Comparison of ENCODE assay signal across 15 mouse cellular contexts in genomic region chr6:23748823-23749222, GRCm38 (mm10).
"Had no signal": no experiment of that assay in that cellular context is flagged by ENCODE, and none has a peak within 500 bp of the region (broad histone marks: within the 10 kb centered on the region; RNA-seq: fewer than 3 reads in every experiment).

No protein-coding gene starts in this region.

- H3K27ac ChIP-seq: kidney, embryonic 15.5 days; limb, embryonic 15.5 days; liver, embryonic 12.5 days; macrophage had no signal

- DNase-seq: kidney, postnatal 14 days; layer of hippocampus, adult 9-11 months; layer of hippocampus, postnatal 36 days; lung, embryonic 14.5 days; lung, postnatal 14 days; right cerebral cortex, adult 18-20 months; right cerebral cortex, postnatal 25 days; thymus, postnatal 36 days had no signal

- H3K36me3 ChIP-seq: kidney, embryonic 15.5 days; limb, embryonic 15.5 days; liver, embryonic 12.5 days had no signal

- H3K4me1 ChIP-seq: kidney, embryonic 15.5 days; limb, embryonic 15.5 days; liver, embryonic 12.5 days; megakaryocyte, embryonic 14.5 days had no signal

- H3K4me2 ChIP-seq: kidney, embryonic 15.5 days; limb, embryonic 15.5 days; liver, embryonic 12.5 days; lung, embryonic 14.5 days; midbrain, embryonic 11.5 days had no signal

- H3K9ac ChIP-seq: kidney, embryonic 15.5 days; limb, embryonic 15.5 days; liver, embryonic 12.5 days; lung, embryonic 14.5 days had no signal

- H3K9me3 ChIP-seq: kidney, embryonic 15.5 days; limb, embryonic 15.5 days; liver, embryonic 12.5 days; megakaryocyte, embryonic 14.5 days had no signal

- H3K4me3 ChIP-seq: kidney, embryonic 15.5 days; limb, embryonic 15.5 days; liver, embryonic 12.5 days; megakaryocyte, embryonic 14.5 days had no signal

- H3K27me3 ChIP-seq: kidney, embryonic 15.5 days; limb, embryonic 15.5 days; liver, embryonic 12.5 days; megakaryocyte, embryonic 14.5 days had no signal

- ATAC-seq: liver, embryonic 12.5 days; midbrain, embryonic 16.5 days had no signal
